In the genomic region with DNA sequence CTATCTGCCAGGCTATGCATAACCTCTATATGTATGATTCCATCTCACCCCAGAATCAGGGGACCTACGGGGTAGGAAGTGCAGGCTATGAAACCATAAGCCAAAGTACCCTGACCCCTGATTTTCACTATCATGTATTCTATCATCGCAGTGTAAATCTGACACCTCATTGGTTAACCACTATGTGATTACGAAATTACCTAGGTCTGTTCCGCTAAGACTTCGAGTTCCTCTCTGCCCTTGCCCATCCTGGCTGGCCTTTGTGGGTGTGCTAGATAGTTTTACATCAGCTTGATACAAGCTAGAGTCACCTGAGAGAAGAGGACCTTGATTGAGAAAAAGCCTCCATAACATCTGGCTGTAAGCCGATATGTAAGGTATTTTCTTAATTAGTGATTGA, we compare ENCODE assay signal across 27 mouse cellular contexts. TPM values are rescaled to one million over a fixed set of nuclear protein-coding genes. Genes with fewer than 3 reads are reported as not detected.
DNase-seq lines count a peak whose midpoint lies in the region; ATAC-seq lines count a peak whose summit lies in the region.
"Had no signal": no experiment of that assay in that cellular context is flagged by ENCODE, and none has a peak within 500 bp of the region (broad histone marks: within the 10 kb centered on the region; RNA-seq: fewer than 3 reads in every experiment).

No protein-coding gene starts in this region.

- 96% methylated on average over 6 of the region's 6 CpGs for WGBS in midbrain, embryonic 10.5 days

- H3K36me3 ChIP-seq in midbrain, embryonic 10.5 days, result no peaks in the 10 kb centered on the region
- H3K36me3 ChIP-seq: embryonic facial prominence, embryonic 10.5 days; embryonic facial prominence, embryonic 12.5 days; forebrain, embryonic 15.5 days had no signal

- peak; percentile 29 for DNase-seq in 416B (ENCODE audit: low read depth)
- no peak for DNase-seq in left cerebral cortex, postnatal 10 days (ENCODE audit: extremely low spot score in 1 of 2, low spot score in 2 of 2)
- DNase-seq in midbrain, embryonic 10.5 days (ENCODE audit: low spot score), result no peak
- DNase-seq: adrenal gland, adult 2 months; adrenal gland, postnatal 10 days; adrenal gland, postnatal 25 days; cerebellum, adult 11 months; cerebellum, adult 18-20 months; cerebellum, adult 8-10 months; cerebellum, adult 9-11 months; cerebellum, postnatal 14 days; cerebellum, postnatal 36 days; forebrain, postnatal 0 days had no signal

- no peak overlapping the region for H3K27ac ChIP-seq in midbrain, embryonic 10.5 days (replicated peaks)
- H3K27ac ChIP-seq: embryonic facial prominence, embryonic 10.5 days; embryonic facial prominence, embryonic 12.5 days; forebrain, embryonic 13.5 days; forebrain, embryonic 15.5 days had no signal

- no peak overlapping the region for H3K4me3 ChIP-seq in midbrain, embryonic 10.5 days
- H3K4me3 ChIP-seq: embryonic facial prominence, embryonic 10.5 days; embryonic facial prominence, embryonic 12.5 days; forebrain, embryonic 13.5 days; forebrain, embryonic 15.5 days had no signal

- no peaks in the 10 kb centered on the region for H3K27me3 ChIP-seq in midbrain, embryonic 10.5 days (ENCODE audit: low read depth, poor library complexity, severe bottlenecking)
- H3K27me3 ChIP-seq: embryonic facial prominence, embryonic 12.5 days; forebrain, embryonic 15.5 days had no signal

- ATAC-seq in granulocyte monocyte progenitor cell, adult 5-6 weeks (replicated peaks; ENCODE audit: poor library complexity, severe bottlenecking), result peak; percentile 88
- ATAC-seq in megakaryocyte progenitor cell, adult 5-6 weeks (replicated peaks; ENCODE audit: poor library complexity), result peak; percentile 85
- ATAC-seq: forebrain, embryonic 13.5 days; forebrain, embryonic 15.5 days; forebrain, postnatal 0 days had no signal

- intact Hi-C loops in left cerebral cortex, postnatal 10 days (cut with DNase I), result no loop called here

- no peaks in the 10 kb centered on the region for H3K4me1 ChIP-seq in midbrain, embryonic 10.5 days
- H3K4me1 ChIP-seq: embryonic facial prominence, embryonic 10.5 days; embryonic facial prominence, embryonic 12.5 days; forebrain, embryonic 13.5 days; forebrain, embryonic 15.5 days had no signal

- no peaks in the 10 kb centered on the region for H3K9me3 ChIP-seq in midbrain, embryonic 10.5 days (replicated peaks)
- H3K9me3 ChIP-seq: embryonic facial prominence, embryonic 10.5 days; embryonic facial prominence, embryonic 12.5 days; forebrain, embryonic 13.5 days; forebrain, embryonic 15.5 days had no signal

RNA-seq across cellular contexts. Expression of gene Gm9376, which starts 23.2 kb away (rescaled TPM):
- total RNA-seq in granulocyte monocyte progenitor cell, adult 5-6 weeks (2014; fragmentation: Nextera tagmentation), result not detected in 2 replicates
- total RNA-seq in granulocyte monocyte progenitor cell, adult 5-6 weeks (2017), result not detected in 2 replicates
- total RNA-seq in megakaryocyte progenitor cell, adult 5-6 weeks (2015), result not detected in 2 replicates
- total RNA-seq in megakaryocyte progenitor cell, adult 5-6 weeks (2017), result not detected in 2 replicates
- not detected for total RNA-seq in left cerebral cortex, postnatal 10 days (2021)
- not detected in 2 replicates for polyA plus RNA-seq in midbrain, embryonic 10.5 days (2016; fragmentation: Nextera tagmentation; extraction: Ambion mirVana)
- total RNA-seq: adrenal gland, adult 2 months; adrenal gland, postnatal 10 days; adrenal gland, postnatal 25 days; adrenal gland, postnatal 4 days; ES-E14; forebrain, postnatal 0 days; MEL had no signal
- polyA plus RNA-seq: adrenal gland, adult 2 months; brain, embryonic 14.5 days; C2C12; cortical plate, adult 2 months; embryonic facial prominence, embryonic 10.5 days; embryonic facial prominence, embryonic 12.5 days; embryonic facial prominence, embryonic 14.5 days; forebrain, embryonic 11.5 days; forebrain, embryonic 13.5 days; forebrain, embryonic 15.5 days; forebrain, postnatal 0 days had no signal

RNA-seq across cellular contexts. Expression of gene Sox21, which starts 53.2 kb away (rescaled TPM):
- total RNA-seq in granulocyte monocyte progenitor cell, adult 5-6 weeks (2014; fragmentation: Nextera tagmentation), result not detected in 2 replicates
- not detected in 2 replicates for total RNA-seq in granulocyte monocyte progenitor cell, adult 5-6 weeks (2017)
- not detected in 2 replicates for total RNA-seq in megakaryocyte progenitor cell, adult 5-6 weeks (2015)
- total RNA-seq in megakaryocyte progenitor cell, adult 5-6 weeks (2017), result not detected in 2 replicates
- 1 to 10 TPM; 6.2 to 9.7 TPM for total RNA-seq in left cerebral cortex, postnatal 10 days (2021)
- polyA plus RNA-seq in midbrain, embryonic 10.5 days (2016; fragmentation: Nextera tagmentation; extraction: Ambion mirVana), result 11.1 and 12.3 TPM in 2 replicates
- total RNA-seq: adrenal gland, adult 2 months; adrenal gland, postnatal 10 days; adrenal gland, postnatal 25 days; MEL had no signal

Comparison
In these comparisons a context has a peak if more than half of its experiments do, and no peak if none do; other contexts are left out.
1. RNA of gene Sox21, which starts 53.2 kb away (total RNA-seq): 6.2 to 9.7 TPM in left cerebral cortex, postnatal 10 days; not detected in granulocyte monocyte progenitor cell, adult 5-6 weeks and not detected in megakaryocyte progenitor cell, adult 5-6 weeks; every median in the first group is over 4 times any median in the second.